11 mouse cellular contexts compared by ENCODE assay signal in the genomic region with DNA sequence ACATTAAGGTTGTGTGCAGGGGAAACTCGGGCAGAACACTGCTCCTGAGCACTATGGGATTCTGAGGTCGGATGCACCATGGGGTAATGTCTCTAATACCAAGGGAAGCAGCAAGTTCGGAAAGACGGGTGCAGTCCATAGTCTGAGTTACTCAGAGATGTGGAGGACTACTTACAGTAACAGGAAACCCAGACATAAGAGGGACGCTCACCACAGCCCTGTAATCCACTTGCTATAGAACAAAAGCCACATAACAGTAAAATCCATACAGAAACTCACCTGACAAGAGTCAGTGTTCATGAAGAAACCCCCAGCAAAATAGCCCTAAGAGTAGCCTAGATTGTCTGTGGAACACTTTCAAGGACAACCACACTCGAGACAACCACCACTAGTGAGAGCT.
DNase-seq lines count a peak whose midpoint lies in the region; TF ChIP-seq lines count a peak whose summit lies in the region.
"Had no signal": no experiment of that assay in that cellular context is flagged by ENCODE, and none has a peak within 500 bp of the region (broad histone marks: within the 10 kb centered on the region; RNA-seq: fewer than 3 reads in every experiment).

No protein-coding gene starts in this region.

- intact Hi-C loops in gastrocnemius, adult 2 months (cut with DNase I), result no loop called here

- no peaks in the 10 kb centered on the region for H3K27me3 ChIP-seq in kidney, adult 2 months (replicated peaks; ENCODE audit: control insufficient read depth, insufficient read depth, low read length)

- H3K36me3 ChIP-seq in kidney, adult 2 months (ENCODE audit: control insufficient read depth, insufficient read depth, low read length), result no peaks in the 10 kb centered on the region

- H3K4me3 ChIP-seq in gastrocnemius, adult 2 months, result no peak overlapping the region
- no peak overlapping the region for H3K4me3 ChIP-seq in kidney, adult 2 months (ENCODE audit: insufficient read depth, low read depth, low read length)
- no peak overlapping the region for H3K4me3 ChIP-seq in bone marrow macrophage, adult 2 months (ENCODE audit: insufficient read depth, low read length)

- no peak for TF ChIP-seq POLR2A in kidney, adult 2 months (IDR thresholded peaks at IDR 0.05; ENCODE audit: low read depth, low read length)
- no peak for TF ChIP-seq POLR2A in bone marrow macrophage, adult 2 months (IDR thresholded peaks at IDR 0.05; ENCODE audit: borderline replicate concordance, low read depth, low read length)

- 61% methylated on average over 6 of the region's 6 CpGs for WGBS in kidney, adult 2 months

- no peak for DNase-seq in gastrocnemius, adult 2 months
- no peak for DNase-seq in gastrocnemius, postnatal 10 days
- no peak for DNase-seq in kidney, adult 2 months
- no peak for DNase-seq in kidney, postnatal 10 days
- peak; percentile 68 for DNase-seq in 416B (ENCODE audit: low read depth)
- DNase-seq in right cerebral cortex, postnatal 10 days (ENCODE audit: low spot score in 2 of 2), result no peak
- no peak for DNase-seq in urinary bladder, postnatal 25 days (ENCODE audit: low spot score)
- DNase-seq: cerebellum, adult 8-10 months; thymus, adult 2 months had no signal

- no peak for TF ChIP-seq CTCF in gastrocnemius, adult 2 months (IDR thresholded peaks at IDR 0.05)
- TF ChIP-seq CTCF in kidney, adult 2 months (conservative IDR thresholded peaks at IDR 0.05; ENCODE audit: insufficient read depth, insufficient read length, low read depth, low read length), result no peak
- no peak for TF ChIP-seq CTCF in bone marrow macrophage, adult 2 months (IDR thresholded peaks at IDR 0.05; ENCODE audit: low read depth, low read length)

- H3K4me1 ChIP-seq in kidney, adult 2 months (ENCODE audit: control insufficient read depth, insufficient read depth, low read length), result peaks cover 17% of the 10 kb centered on the region
- peaks cover 65% of the 10 kb centered on the region for H3K4me1 ChIP-seq in bone marrow macrophage, adult 2 months (ENCODE audit: control insufficient read depth, insufficient read depth, low read length)

- peak overlapping the region; percentile 84 for H3K27ac ChIP-seq in gastrocnemius, adult 2 months
- H3K27ac ChIP-seq in kidney, adult 2 months (ENCODE audit: insufficient read depth, low read depth, low read length), result peak overlapping the region; percentile 13; the same call in 1 of the 2 replicates
- peak overlapping the region; percentile 77 for H3K27ac ChIP-seq in bone marrow macrophage, adult 2 months (ENCODE audit: insufficient read depth, low read depth, low read length)
- H3K27ac ChIP-seq: hindbrain, postnatal 0 days had no signal

Comparison
In these comparisons a context has a peak if more than half of its experiments do, and no peak if none do; other contexts are left out.
1. H3K27ac ChIP-seq: peak in every context shown above with its lines; median percentile 84 in gastrocnemius, adult 2 months; 77 in bone marrow macrophage, adult 2 months; 13 in kidney, adult 2 months.